Comparison of ENCODE assay signal across 8 mouse cellular contexts in genomic region chr5:28070828-28071455, GRCm38 (mm10). TPM values are rescaled to one million over a fixed set of nuclear protein-coding genes. Genes with fewer than 3 reads are reported as not detected.
DNase-seq lines count a peak whose midpoint lies in the region; ATAC-seq lines count a peak whose summit lies in the region.

TSS of gene Insig1 (plus strand) at chr5:28071363.

- H3K27me3 ChIP-seq in hindbrain, embryonic 12.5 days: no peaks in the 10 kb centered on the region

- H3K4me2 ChIP-seq in hindbrain, embryonic 12.5 days (replicated peaks): peak within 1 kb of the TSS; percentile 80

- H3K4me1 ChIP-seq in hindbrain, embryonic 12.5 days: peaks cover 36% of the 10 kb centered on the region

- H3K9me3 ChIP-seq in hindbrain, embryonic 12.5 days (replicated peaks): no peaks in the 10 kb centered on the region

- peak within 1 kb of the TSS; percentile 97 for H3K27ac ChIP-seq in hindbrain, embryonic 12.5 days

- H3K36me3 ChIP-seq in hindbrain, embryonic 12.5 days: peaks cover 25% of the 10 kb centered on the region

- peak; percentile 100 for DNase-seq in Muller cell, postnatal 12 days (ENCODE audit: inconsistent ontology term)
- DNase-seq in cerebellum, adult 9-11 months: peak; percentile 99
- DNase-seq in frontal cortex, postnatal 10 days (ENCODE audit: low spot score in 2 of 2): peak; percentile 98 to 99
- DNase-seq in layer of hippocampus, postnatal 14 days (ENCODE audit: low spot score in 2 of 2): peak; percentile 97 to 98
- peak; percentile 98 for DNase-seq in lung, postnatal 14 days
- peak; percentile 95 for DNase-seq in retina, adult 2 months (ENCODE audit: low read depth, low spot score)
- peak; percentile 97 to 98 for DNase-seq in thymus, postnatal 36 days

- peak; percentile 94 for ATAC-seq in hindbrain, embryonic 12.5 days (ENCODE audit: low FRiP score)

- under 1% methylated on average over 49 of the region's 64 CpGs for WGBS in hindbrain, embryonic 12.5 days

- H3K9ac ChIP-seq in hindbrain, embryonic 12.5 days: peak within 1 kb of the TSS; percentile 78

- peak within 1 kb of the TSS; percentile 92 for H3K4me3 ChIP-seq in hindbrain, embryonic 12.5 days

RNA-seq across cellular contexts. Expression of gene Insig1, which starts in this region (rescaled TPM):
- polyA plus RNA-seq in hindbrain, embryonic 12.5 days (2016; fragmentation: Nextera tagmentation; extraction: Ambion mirVana): 95.6 and 101 TPM in 2 replicates
- 10 to 100 TPM; 74.8 to 80.9 TPM for total RNA-seq in layer of hippocampus, postnatal 14 days (2021)

Comparison
In these comparisons a context has a peak if more than half of its experiments do, and no peak if none do; other contexts are left out.
1. Peak in every context shown above with its lines: DNase-seq, ATAC-seq, H3K4me3 ChIP-seq and H3K27ac ChIP-seq.